Mouse (Mus musculus): ENCODE data around the gene Cd99l2.

GRCm38 (mm10) chrX:71408386-71408785, 84.3 kb downstream of the Cd99l2 start:
- no peak for TF ChIP-seq CTCF (conservative IDR thresholded peaks at IDR 0.05; ENCODE audit: low read length)
- TF ChIP-seq NANOG (IDR thresholded peaks at IDR 0.05; ENCODE audit: borderline replicate concordance, low read length), result no peak
- TF ChIP-seq POU5F1 (IDR thresholded peaks at IDR 0.05; ENCODE audit: borderline replicate concordance, low read length), result no peak
